Mouse (Mus musculus): ENCODE measurements around the gene Tmod3. TPM values are rescaled to one million over a fixed set of nuclear protein-coding genes. Genes with fewer than 3 reads are reported as not detected.

The Tmod3 gene
- total RNA-seq (2017), result 173 to 192 TPM (median 187 TPM) in 3 replicates

GRCm38 (mm10) chr9:75559512-75560012, at the start of gene Tmod3:
TSS of gene Tmod3 (minus strand) at chr9:75559657.
- peak; percentile 98 for ATAC-seq (replicated peaks; ENCODE audit: insufficient number of reproducible peaks, low FRiP score, low TSS enrichment, poor library complexity, severe bottlenecking)

- no peak for ATAC-seq (replicated peaks; ENCODE audit: insufficient number of reproducible peaks, low FRiP score, low TSS enrichment, poor library complexity, severe bottlenecking)
These were observed 48.0 kb upstream of the Tmod3 start for GRCm38 (mm10) chr9:75607496-75607895.

DNA sequence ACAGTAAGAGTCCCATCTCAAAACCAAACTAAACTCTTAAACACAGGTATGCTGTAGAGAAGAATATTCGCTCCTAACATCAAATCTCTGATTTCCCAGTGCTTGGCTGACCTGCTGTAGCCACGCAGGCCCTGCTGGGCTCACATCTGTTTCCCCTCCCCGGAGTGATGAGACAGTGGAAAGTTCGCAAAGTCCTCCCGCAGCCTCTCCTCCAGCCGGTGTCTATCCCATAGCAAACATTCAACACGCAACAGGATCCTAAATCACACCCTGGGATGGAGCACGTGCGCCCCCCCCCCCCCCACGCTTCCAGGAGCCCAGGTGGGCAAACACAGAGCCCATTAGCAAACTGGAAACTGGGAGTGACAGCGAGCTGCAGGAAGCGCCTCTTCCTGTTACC, 42.1 kb upstream of the Tmod3 start:
- no peak for ATAC-seq (replicated peaks; ENCODE audit: insufficient number of reproducible peaks, low FRiP score, low TSS enrichment, poor library complexity, severe bottlenecking)

- no peak for ATAC-seq (replicated peaks; ENCODE audit: insufficient number of reproducible peaks, low FRiP score, low TSS enrichment, poor library complexity, severe bottlenecking)
These were observed 40.9 kb upstream of the Tmod3 start for GRCm38 (mm10) chr9:75600166-75600934.

GRCm38 (mm10) chr9:75599191-75599841, 39.9 kb upstream of the Tmod3 start:
- no peak for ATAC-seq (replicated peaks; ENCODE audit: insufficient number of reproducible peaks, low FRiP score, low TSS enrichment, poor library complexity, severe bottlenecking)

DNA sequence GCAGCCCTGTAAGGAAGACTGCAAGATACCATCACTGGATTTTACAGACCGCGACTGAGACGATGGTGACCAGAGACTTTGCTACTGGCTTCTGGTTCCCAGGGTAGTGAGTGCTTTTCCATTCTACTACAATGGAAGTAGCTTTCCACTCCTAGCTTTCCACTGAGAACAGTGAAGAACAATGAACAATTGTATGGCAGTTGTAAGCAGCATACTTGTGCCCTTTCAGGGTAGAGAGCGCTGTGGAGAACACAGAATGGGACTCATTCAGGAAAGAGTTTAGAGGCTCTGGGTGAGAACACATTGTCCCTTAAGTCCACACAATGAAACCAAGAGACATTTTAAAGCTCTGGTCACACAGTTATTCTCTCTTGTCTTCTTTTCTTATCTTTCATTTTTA, 38.1 kb upstream of the Tmod3 start:
- ATAC-seq (replicated peaks; ENCODE audit: insufficient number of reproducible peaks, low FRiP score, low TSS enrichment, poor library complexity, severe bottlenecking), result no peak

DNA sequence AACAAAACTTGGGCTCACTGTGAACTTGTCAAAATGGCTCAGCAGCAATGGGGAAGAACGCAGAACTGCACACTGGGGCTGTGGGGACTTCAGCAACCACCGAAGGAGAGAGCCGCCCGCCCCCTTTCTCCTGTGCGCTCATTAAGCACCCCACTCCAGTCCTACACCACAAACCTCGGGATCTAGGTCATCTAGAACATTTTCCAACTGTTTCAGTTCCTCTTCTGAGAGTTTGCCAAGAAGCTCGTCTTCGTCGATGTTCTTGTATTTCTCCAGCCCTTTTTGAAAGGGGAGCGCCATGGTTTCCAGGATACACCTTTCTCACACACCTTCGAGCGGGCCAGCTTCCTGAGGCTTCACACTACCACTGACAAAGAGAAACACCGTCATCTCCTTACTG, 37.6 kb upstream of the Tmod3 start:
- ATAC-seq (replicated peaks; ENCODE audit: insufficient number of reproducible peaks, low FRiP score, low TSS enrichment, poor library complexity, severe bottlenecking), result no peak

- no peak for ATAC-seq (replicated peaks; ENCODE audit: insufficient number of reproducible peaks, low FRiP score, low TSS enrichment, poor library complexity, severe bottlenecking)
These were observed 34.0 kb upstream of the Tmod3 start for GRCm38 (mm10) chr9:75593481-75593880.

DNA sequence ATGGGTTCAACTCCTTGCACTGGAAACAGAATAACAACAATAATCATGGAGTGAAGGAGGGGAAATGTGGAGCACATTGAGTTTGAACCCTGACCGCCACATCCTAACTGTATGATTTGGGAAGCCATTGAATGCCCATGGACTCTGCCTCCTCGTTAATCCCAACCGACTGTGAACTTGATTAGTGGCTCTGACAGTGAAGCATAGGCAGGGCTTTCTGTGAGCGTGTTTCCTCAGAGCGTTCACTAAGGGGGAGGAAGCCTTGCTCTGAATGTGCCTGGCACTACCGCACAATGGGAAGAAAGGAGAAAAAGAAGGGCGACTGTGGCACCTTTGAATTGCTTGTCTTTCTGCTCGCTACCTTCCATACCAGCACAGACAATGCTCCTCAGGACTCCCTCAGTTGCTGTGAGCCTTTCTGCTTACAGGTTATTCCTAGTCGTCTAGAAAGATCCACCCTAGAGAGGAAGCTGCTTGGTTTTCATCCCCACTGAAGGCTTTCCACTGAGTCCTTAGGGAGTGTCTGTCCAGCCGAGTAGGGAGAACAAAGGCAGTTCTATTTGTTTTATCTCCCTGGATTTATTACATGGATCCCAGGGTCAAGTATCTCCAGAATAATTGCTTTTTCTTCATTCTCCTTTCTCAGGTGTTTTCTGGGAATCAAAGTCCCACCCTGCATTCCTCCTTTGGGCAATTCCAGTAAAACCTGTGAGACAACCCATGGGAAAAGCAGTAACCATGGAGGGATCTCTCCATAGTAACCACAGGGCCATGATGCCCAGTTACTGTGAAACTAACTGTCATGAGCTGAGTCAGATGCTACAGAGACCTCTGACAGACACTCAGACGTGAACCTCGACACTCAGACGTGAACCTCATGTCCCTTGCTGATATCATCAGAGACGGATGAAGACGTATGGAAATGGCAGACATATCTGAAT, 30.7 kb upstream of the Tmod3 start:
- no peak for ATAC-seq (replicated peaks; ENCODE audit: insufficient number of reproducible peaks, low FRiP score, low TSS enrichment, poor library complexity, severe bottlenecking)

DNA sequence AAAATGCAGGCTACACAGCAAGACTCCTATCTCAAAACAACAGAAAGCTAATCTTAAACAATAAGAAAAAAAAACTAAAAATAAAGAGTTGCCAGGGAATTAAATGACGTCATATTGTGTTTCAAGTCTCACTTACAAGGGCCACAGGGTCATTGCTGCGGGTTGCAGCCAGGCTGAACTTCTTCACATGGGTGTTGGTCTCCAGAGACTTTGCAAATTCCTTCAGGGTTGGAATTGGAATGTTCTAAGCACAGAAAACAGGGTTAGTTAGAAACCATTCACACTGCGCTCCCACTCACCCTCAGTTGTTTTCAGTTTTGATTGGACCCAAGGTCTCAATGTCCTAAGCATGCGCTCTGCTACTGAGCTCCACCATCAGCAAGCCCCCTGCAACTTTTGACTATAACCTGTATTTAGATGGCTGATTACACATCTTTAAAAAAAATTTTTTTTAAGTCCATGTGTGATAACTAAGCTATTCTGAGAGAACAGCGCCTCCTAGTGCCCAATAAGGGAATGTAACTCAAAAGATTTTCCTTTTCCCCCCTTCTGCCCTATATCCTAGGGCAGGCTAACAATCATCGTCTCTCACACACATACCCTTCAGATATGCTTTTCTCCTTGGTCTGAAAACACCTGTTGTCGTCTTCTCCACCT, 22.4 kb upstream of the Tmod3 start:
- peak; percentile 68; the same call in 1 of the 2 replicates for ATAC-seq (replicated peaks; ENCODE audit: insufficient number of reproducible peaks, low FRiP score, low TSS enrichment, poor library complexity, severe bottlenecking)

- ATAC-seq (replicated peaks; ENCODE audit: insufficient number of reproducible peaks, low FRiP score, low TSS enrichment, poor library complexity, severe bottlenecking), result no peak
These were observed 19.9 kb upstream of the Tmod3 start for GRCm38 (mm10) chr9:75579321-75579720.

- ATAC-seq (replicated peaks; ENCODE audit: insufficient number of reproducible peaks, low FRiP score, low TSS enrichment, poor library complexity, severe bottlenecking), result no peak
These were observed 11.8 kb upstream of the Tmod3 start for GRCm38 (mm10) chr9:75571036-75571942.

DNA sequence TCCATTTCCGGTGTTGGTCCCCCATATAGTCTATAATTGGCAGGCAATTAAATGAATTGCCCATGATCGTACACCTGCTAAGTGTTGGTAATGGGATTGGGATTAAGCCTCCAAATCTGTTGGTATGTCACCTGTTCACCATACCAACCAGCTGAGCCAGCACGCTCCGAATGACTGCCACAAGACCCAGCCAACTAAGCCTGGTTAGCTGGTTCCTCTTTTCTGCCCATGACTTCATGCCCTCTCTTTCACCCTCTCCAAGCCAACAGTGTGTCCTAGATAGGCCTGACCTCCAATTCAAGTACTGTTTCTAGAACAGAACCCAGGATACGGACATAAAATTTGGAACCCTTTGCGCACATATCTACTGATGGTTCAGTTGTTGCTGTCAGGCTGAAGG, 8.9 kb upstream of the Tmod3 start:
- ATAC-seq (replicated peaks; ENCODE audit: insufficient number of reproducible peaks, low FRiP score, low TSS enrichment, poor library complexity, severe bottlenecking), result no peak

DNA sequence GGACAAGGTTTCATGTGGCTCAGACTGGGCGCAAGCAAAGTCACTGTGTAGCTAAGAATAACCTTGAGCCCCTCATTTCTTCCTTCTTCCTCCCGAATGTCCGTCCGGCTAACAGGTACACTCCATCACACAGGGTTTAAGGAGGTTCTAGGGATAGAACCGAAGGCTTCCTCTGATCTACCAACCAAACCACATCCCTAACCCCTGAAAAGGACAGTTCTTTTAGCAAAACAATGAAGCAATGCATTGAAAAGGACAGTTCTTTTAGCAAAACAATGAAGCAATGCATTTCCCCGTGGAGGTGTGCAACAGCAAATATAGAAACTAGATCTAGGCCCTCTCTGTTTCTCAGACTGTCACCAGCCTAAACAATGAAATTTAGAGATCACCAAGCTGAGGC, 5.4 kb upstream of the Tmod3 start:
- ATAC-seq (replicated peaks; ENCODE audit: insufficient number of reproducible peaks, low FRiP score, low TSS enrichment, poor library complexity, severe bottlenecking), result no peak

GRCm38 (mm10) chr9:75563622-75564021, 4.2 kb upstream of the Tmod3 start:
- ATAC-seq (replicated peaks; ENCODE audit: insufficient number of reproducible peaks, low FRiP score, low TSS enrichment, poor library complexity, severe bottlenecking), result no peak

- ATAC-seq (replicated peaks; ENCODE audit: insufficient number of reproducible peaks, low FRiP score, low TSS enrichment, poor library complexity, severe bottlenecking), result no peak
These were observed 3.7 kb upstream of the Tmod3 start for GRCm38 (mm10) chr9:75563176-75563575.

GRCm38 (mm10) chr9:75561040-75561669, 1.7 kb upstream of the Tmod3 start:
- ATAC-seq (replicated peaks; ENCODE audit: insufficient number of reproducible peaks, low FRiP score, low TSS enrichment, poor library complexity, severe bottlenecking), result no peak

Data from monocyte, adult 5-6 weeks (primary cell).